Mouse (Mus musculus): ENCODE measurements around the gene Gm40193.

The Gm40193 gene

DNA sequence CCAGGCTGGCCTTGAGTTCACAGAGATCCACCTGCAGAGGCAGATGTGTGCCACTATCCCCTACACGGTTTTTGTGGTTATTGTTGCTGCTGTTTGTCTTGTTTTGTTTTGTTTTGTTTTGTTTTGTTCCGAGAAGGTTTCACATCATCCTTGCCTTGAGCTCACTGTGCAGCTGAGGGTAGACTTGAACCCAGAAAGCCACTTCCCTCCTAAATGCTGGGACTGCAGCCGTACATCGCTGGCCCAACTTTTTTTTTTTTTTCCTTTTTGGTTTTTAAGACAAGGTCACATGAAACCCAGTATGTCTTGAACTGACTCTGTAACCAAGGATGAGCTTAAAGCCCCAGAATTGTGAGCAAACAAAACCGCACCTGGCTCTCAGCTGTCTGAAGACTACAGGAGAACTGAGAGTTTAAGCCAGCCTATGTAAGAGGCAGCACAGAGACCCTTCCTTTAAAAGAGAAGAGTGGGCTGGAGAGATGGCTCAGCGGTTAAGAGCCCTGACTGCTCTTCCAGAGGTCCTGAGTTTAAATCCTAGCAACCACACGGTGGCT lies 25.7 kb downstream of the Gm40193 start:
- no peak for DNase-seq (ENCODE audit: low read depth, low spot score)

DNA sequence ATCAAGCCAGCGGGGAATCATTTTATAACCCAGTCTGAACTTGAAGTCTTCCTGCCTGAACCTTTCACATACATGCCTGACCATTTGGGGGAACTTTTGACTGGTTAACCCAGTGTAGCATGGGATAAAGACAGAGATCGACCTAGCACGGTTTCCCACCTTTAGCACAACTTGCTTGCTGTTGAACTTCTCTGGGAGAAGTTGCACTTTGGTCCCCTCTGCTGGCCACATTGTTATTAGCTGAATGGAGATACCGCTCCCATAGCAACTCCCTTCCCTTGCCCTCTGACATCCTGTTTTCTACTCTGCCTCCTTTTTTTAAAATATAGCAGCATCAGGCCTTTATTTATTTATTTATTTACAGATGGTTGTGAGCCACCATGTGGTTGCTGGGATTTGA lies 26.4 kb downstream of the Gm40193 start:
- peak; percentile 59 for DNase-seq (ENCODE audit: low read depth, low spot score)

DNA sequence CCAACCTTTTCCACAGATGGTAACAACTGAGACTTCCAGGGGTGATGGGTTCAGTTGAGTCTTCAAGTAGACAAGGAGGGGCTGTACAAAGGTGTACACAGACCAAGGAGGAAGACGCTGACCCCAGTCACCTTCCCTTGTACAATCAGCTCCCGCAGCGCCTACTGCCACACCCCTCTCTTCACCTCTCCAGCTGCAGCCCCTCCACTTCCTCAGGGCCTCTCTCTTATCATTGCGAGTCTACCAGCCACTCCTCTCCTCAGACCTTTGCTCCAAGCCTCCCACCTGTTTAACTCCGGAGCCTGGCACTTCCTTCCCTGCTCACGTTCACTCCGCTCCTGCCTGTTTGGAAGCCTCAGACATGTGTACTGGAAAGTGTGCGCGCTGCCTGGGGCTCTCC lies 27.8 kb downstream of the Gm40193 start, which contains the start of gene Tm4sf5:
Tm4sf5 (plus strand) TSS at position 275 of the 400 bp plus-strand sequence.
- DNase-seq (ENCODE audit: low read depth, low spot score), result no peak

DNA sequence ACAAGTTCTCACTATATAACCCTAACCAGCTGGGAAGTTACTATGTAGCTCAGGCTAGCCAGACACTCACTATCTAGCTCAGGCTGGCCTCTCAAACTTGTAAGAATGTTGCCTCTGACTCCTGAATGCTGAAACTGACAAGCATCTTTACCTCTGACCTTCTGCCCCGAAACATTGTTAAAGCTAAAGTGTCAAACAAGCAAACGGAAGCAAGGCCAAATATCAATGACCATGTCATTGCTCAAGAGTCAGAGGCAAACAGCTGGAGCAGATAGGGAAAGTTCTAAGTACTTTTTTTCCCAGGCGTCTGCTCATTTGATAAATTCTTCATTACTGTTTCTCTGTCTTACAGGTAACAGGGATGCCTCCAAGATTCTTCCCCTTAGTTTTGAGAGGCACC lies 30.7 kb downstream of the Gm40193 start:
- DNase-seq (ENCODE audit: low read depth, low spot score), result no peak

DNA sequence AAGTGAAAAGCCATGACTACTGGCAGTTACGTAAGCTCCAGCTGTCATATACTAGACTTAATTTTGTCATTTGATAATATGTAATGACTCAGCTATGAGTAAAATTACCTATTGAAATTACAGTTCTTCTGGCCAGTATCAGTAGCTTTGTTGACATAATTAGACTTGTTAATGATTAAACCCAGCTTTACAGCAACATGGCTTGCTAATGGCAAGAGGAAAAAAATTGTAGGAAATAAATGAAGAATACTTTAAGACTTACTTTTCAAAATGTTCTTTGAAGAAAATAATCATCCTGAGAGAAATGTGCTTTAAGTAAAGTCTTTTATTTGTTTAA lies 32.3 kb downstream of the Gm40193 start:
- DNase-seq (ENCODE audit: low read depth, low spot score), result no peak

DNA sequence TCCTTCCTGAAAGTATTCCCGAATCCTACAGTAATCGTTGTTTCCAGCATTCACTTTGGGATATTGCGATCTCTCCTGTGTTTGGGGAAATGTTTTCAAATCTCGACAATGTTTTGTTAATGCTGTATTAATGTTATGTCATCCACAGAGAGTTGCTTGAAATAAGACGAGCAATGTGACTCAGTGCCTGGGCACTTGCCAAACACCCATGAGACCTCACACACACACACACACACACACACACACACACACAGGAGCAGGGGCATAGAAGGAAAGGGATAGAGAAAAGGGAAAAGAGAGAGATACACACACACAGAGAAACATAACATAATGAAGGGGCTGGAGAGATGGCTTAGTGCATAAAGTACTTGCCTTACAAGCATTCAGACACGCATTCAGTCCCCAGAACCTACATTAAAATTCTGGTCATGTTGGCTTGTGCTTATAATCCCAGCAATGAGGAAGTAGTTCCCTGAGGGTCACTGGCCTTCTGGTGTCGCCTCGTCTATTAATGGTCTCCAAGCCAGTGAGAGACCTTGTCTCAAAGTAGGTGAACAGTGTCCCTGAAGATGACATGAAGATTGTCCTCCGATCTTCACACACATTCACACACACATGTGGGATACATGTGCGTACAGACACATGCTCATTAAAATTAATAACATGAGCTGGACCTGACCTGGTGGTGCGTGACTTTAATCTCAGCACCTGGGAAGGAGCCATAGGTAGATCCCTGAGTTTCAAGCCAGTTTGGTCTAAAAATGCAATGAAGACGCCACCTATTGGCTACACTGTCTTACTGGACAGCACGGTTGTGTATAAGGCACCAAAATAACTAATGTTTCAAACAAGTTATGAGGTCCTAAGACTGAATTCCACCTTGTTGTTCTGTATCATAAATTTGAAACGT lies 32.9 kb downstream of the Gm40193 start:
- peak; percentile 10 for DNase-seq (ENCODE audit: low read depth, low spot score)

DNA sequence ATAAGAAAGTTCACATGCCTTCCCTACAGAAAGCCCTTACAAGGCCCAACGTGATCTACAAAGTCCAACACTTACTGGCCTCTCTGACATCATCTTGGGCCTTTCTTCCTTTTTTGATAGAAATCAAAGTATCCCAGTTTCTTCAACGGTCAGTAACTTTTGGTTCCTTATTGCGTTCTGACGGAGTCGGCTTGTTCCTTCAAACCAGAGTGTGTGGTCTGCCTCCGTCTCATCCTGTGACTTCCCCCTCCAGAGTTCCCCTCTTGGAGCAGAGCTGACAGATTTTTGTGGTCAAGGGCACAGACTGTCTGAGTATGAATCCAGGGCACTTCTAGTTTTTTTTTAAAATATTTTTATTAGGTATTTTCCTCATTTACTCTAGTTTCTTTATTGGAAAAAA lies 43.1 kb downstream of the Gm40193 start:
- peak; percentile 47 for DNase-seq (ENCODE audit: low read depth, low spot score)

DNA sequence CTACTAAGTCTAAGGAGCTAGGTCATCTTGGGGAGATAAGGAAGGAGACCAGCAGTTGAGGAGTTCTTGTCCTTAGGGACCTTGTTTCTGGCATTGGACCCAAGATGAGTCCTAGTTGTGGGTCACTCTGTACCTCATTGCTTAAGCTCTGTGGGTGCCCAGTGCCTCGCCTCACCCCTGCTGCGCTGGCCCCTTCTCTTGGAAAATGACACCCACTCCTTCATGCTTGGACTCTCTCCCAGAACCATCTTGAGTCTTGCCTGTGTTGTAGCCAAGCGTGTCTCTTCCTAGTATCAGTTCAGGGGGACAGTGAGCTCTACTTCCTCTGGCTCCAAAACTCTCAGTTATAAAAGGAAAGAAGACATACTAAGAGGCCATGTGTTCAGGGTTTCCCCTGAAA lies 43.6 kb downstream of the Gm40193 start:
- peak; percentile 51 for DNase-seq (ENCODE audit: low read depth, low spot score)

DNA sequence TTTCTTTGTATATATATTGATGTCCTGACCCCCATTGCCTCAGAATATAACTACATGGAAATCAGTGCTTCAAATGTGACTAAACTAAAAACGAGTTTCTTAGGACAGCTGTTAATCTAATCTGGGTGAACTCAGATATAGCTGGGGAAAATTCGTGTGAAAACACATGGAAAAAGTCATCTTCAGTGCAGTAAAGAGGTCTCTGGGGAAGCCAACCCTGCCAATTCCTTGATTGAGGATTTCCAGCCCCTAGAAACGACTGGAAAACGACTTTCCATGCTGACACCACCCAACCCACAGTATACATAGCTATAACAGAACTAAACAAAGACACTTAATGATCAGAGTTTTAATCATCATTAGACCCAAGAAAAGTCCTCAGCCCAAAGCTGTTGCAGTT lies 44.9 kb downstream of the Gm40193 start:
- DNase-seq (ENCODE audit: low read depth, low spot score), result no peak

DNA sequence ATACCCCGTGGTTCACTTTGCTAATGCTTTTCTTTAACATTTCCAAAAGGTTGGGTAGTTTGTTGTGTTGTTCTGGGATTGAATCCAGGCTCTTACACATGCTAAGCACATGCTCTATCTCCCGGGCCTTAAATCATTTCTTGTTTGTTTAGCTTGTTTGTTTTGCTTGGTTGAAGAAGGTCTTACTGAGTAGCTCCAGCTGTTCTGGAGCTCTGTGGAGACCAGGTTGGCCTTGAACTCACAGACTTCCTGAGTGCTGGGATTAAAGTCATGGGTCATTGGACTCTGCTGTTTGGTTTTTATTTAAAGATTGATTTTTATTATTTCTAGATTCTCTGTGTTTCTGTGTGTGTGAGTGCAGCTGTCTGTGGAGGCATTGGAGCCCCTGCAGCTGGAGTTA lies 47.2 kb downstream of the Gm40193 start:
- no peak for DNase-seq (ENCODE audit: low read depth, low spot score)
